Mouse (Mus musculus) intestine, embryonic 15.5 days (tissue): ENCODE measurements around the gene E330017A01Rik. TPM values are rescaled to one million over a fixed set of nuclear protein-coding genes. Genes with fewer than 3 reads are reported as not detected.

ENCODE experiments used
- ATAC-seq: fragments of 200-750 bp; cut with Nextera tagmentation; 2 replicates; pipeline ENCODE4 v1.8.0; 2017; ENCODE audit warnings: moderate TSS enrichment, moderate library complexity
- H3K27ac ChIP-seq: fragments of 300-500 bp; sonication (generic); 2 replicates; pipeline ENCODE4 v1.5.1; 2015; ENCODE audit warnings: mild to moderate bottlenecking, inconsistent platforms
- H3K27me3 ChIP-seq: fragments of 300-500 bp; sonication (generic); replicated peaks from 2 replicates; pipeline ENCODE4 v1.6.1; 2015; ENCODE audit warnings: inconsistent platforms
- H3K36me3 ChIP-seq: fragments of 300-500 bp; sonication (generic); 2 replicates; pipeline ENCODE4 v1.6.1; 2015; ENCODE audit warnings: inconsistent platforms
- H3K4me1 ChIP-seq: fragments of 300-500 bp; sonication (generic); replicated peaks from 2 replicates; pipeline ENCODE4 v1.6.1; 2015; ENCODE audit warnings: inconsistent platforms
- H3K4me2 ChIP-seq: fragments of 300-500 bp; sonication (generic); replicated peaks from 2 replicates; pipeline ENCODE4 v1.6.1; 2015; ENCODE audit warnings: mild to moderate bottlenecking, inconsistent platforms
- H3K4me3 ChIP-seq: fragments of 300-500 bp; sonication (generic); replicated peaks from 2 replicates; pipeline ENCODE4 v1.5.1; 2015; ENCODE audit warnings: inconsistent platforms
- H3K9ac ChIP-seq: fragments of 300-500 bp; sonication (generic); 2 replicates; pipeline ENCODE4 v1.6.1; 2015; ENCODE audit warnings: inconsistent platforms
- H3K9me3 ChIP-seq: fragments of 300-500 bp; sonication (generic); 2 replicates; pipeline ENCODE4 v1.6.1; 2016; ENCODE audit warnings: inconsistent platforms
- WGBS: fragments of 180-500 bp; shearing (Covaris S2); methylation state at CpG from one replicate; pipeline ENCODE4 v1.1.7; 2015; 5-methylcytosine and 5-hydroxymethylcytosine counted together
- polyA plus RNA-seq: library from polyadenylated mRNA; unstranded; fragments of >200 nt; fragmentation: Nextera tagmentation; extraction: Ambion mirVana; gene quantifications from 2 replicates; pipeline ENCODE4 v1.2.1, GENCODE M21; 2015

Gene E330017A01Rik
- polyA plus RNA-seq, 1 experiment from 2014 or later, result not detected

DNA sequence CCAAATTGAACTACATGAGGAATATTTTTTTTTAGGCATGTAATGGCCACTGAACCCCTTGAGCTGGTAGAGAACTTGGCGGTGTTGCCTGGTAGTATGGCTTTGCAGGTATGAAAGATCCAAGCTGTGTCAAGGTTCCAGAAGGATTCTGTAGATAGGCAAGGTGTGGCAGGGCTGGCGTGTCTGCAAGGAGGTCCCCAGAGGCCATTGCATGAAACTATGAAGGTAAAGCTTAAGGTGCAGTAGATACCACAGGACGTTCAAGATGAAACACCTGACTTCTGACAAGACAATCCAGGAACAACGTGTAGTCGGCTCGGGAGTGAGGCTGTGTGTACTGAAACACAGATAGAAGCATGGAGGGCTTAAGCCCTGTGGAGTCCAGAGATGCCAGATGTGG, 20.1 kb upstream of the E330017A01Rik start:
- H3K4me3 ChIP-seq, result no peak overlapping the region
- ATAC-seq, result 0 out of 2 replicates have a peak, but pooled peaks have one; percentile 32
- 87% methylated on average over 6 of the region's 6 CpGs for WGBS
- H3K36me3 ChIP-seq, result no peaks in the 10 kb centered on the region
- no peak overlapping the region for H3K9ac ChIP-seq
- no peaks in the 10 kb centered on the region for H3K4me1 ChIP-seq
- H3K9me3 ChIP-seq, result no peaks in the 10 kb centered on the region
- H3K4me2 ChIP-seq, result no peak overlapping the region
- no peak overlapping the region for H3K27ac ChIP-seq
- H3K27me3 ChIP-seq, result no peaks in the 10 kb centered on the region

DNA sequence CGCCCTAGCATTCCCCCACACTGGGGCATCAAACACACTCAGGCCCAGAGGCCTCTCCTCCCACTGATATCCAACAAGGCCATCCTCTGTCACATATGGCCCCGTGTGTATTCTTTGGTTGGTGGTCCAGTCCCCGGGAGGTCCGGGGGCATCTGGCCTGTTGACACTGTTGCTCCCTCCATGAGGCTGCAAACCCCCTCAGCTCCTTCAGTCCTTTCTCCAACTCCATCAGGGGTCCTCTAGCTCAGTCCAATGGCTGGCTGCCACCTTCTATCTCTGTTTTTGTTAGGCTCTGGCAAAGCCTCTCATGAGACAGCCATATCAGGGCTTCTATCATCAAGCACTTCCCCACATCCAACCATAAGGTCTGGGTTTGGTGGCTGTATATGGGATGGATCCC, 18.0 kb upstream of the E330017A01Rik start:
- H3K36me3 ChIP-seq, result no peaks in the 10 kb centered on the region
- WGBS, result 91% methylated on average over 4 of the region's 4 CpGs
- H3K27me3 ChIP-seq, result no peaks in the 10 kb centered on the region
- H3K9me3 ChIP-seq, result no peaks in the 10 kb centered on the region
- no peaks in the 10 kb centered on the region for H3K4me1 ChIP-seq
- H3K4me3 ChIP-seq, result no peak overlapping the region
- H3K4me2 ChIP-seq, result no peak overlapping the region
- H3K9ac ChIP-seq, result no peak overlapping the region
- H3K27ac ChIP-seq, result no peak overlapping the region
- ATAC-seq, result no peak

DNA sequence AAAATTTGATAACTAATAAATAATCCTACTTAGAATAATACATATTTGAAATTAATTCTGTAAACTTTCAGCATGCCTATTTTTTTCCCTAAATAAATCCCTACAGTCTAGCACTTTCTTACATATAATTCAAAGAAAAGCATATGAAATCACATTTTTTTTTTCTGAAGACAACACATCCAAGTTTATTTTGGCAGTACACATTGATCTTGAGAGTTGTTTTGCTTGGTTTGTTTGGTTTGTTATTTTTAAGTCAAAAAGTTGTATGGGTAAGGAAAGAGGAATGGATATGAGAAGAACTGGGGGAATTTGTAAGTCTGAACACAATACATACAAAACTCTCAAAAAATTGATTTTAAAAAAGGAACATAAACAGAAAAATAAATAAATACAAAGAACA, 17.2 kb upstream of the E330017A01Rik start:
- Histone ChIP-seq H3K27me3 (no peaks in the 10 kb centered on the region), H3K9me3 (no peaks in the 10 kb centered on the region), H3K4me3 (no peak overlapping the region), H3K27ac (no peak overlapping the region), H3K9ac (no peak overlapping the region), H3K4me2 (no peak overlapping the region), H3K36me3 (no peaks in the 10 kb centered on the region), H3K4me1 (no peaks in the 10 kb centered on the region)
- ATAC-seq, result no peak

DNA sequence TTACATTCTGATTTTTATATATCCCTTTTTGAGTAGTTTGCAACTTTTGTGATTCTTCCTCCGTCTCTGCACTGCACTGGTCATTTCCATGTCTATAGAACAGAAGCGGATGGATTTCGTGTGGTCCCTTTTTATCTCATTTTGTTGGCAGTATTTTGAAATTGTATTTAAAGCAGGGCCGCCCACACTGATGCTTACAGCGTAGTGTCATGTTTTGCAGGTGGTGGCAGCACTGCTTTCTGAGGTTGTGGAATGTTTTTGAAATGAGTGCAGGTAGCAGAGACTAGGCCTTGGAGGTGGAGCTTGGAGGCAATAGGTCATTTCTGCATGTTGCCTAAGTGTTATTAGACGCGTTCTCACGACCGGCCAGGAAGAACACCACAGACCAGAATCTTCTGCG, 11.4 kb upstream of the E330017A01Rik start:
- H3K4me2 ChIP-seq, result no peak overlapping the region
- no peaks in the 10 kb centered on the region for H3K36me3 ChIP-seq
- H3K9me3 ChIP-seq, result no peaks in the 10 kb centered on the region
- no peak overlapping the region for H3K9ac ChIP-seq
- H3K27me3 ChIP-seq, result no peaks in the 10 kb centered on the region
- WGBS, result 95% methylated on average over 10 of the region's 10 CpGs
- no peak for ATAC-seq
- H3K4me1 ChIP-seq, result no peaks in the 10 kb centered on the region
- H3K4me3 ChIP-seq, result no peak overlapping the region
- H3K27ac ChIP-seq, result no peak overlapping the region

DNA sequence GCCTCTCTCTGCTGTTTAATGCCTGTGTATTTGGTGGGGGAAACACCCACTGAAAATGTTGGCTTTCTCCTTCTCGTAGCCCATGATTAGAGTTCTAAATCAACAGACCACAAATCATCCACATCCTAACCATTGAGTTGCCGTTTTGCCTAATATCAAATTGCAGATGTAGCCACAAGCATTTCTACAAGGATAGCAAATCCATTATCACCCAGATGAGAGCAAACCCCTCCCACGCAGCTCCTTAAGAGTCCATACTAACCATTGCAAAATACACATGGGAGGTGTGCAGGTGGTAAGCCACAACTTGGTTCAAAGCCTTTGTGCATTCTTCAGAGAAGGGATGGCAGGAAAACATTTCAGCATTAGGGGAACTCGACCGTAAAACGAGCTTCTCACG, 523 bp downstream of the E330017A01Rik start:
- no peak for ATAC-seq
- Histone ChIP-seq H3K4me3 (no peak overlapping the region), H3K36me3 (no peaks in the 10 kb centered on the region), H3K4me2 (no peak overlapping the region), H3K27ac (no peak overlapping the region), H3K9me3 (no peaks in the 10 kb centered on the region), H3K9ac (no peak overlapping the region), H3K4me1 (no peaks in the 10 kb centered on the region), H3K27me3 (no peaks in the 10 kb centered on the region)
- 78% methylated on average over 7 of the region's 7 CpGs for WGBS

DNA sequence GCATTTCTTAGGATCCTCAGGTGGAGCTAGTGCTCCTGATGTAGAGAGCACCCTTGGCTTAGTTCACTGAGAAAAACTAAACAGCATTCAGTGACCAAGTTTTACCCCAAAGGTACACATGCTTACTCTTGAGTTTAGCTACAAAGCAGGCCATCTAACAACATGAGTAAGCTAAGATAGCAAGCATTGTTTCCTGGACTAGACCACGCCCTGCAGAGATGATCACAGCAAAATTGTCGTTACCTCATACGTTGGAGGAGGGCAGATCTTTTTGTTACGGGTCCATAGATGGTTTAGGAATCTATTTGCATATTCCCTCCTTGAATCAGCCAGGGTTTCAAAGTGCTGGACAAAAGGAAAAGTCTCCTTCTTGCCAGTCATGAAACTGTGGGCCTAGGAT, 1.1 kb downstream of the E330017A01Rik start:
- H3K9ac ChIP-seq, result no peak overlapping the region
- 86% methylated on average over 4 of the region's 4 CpGs for WGBS
- H3K4me2 ChIP-seq, result no peak overlapping the region
- H3K4me1 ChIP-seq, result no peaks in the 10 kb centered on the region
- H3K27ac ChIP-seq, result no peak overlapping the region
- no peak overlapping the region for H3K4me3 ChIP-seq
- H3K27me3 ChIP-seq, result no peaks in the 10 kb centered on the region
- H3K36me3 ChIP-seq, result no peaks in the 10 kb centered on the region
- no peaks in the 10 kb centered on the region for H3K9me3 ChIP-seq
- no peak for ATAC-seq

DNA sequence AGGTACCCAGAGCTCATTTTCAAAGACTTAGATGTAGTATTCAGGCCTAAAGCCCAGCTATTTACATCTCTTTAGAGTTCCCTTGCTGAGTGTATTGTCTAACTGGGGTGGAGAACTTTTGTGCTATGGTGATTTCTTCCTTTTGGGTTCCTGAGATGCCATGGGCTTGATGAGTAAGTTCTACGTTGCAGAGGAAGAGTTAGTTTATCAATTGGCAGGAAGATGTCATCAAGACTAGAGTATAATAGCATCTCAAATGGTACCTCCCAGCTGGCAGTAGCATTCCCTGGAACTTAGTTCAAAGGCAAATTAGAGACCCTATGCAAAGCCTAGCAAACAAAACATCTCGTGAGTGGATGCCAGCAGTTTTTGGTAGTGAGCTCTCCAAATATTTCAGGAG, 2.7 kb downstream of the E330017A01Rik start:
- no peaks in the 10 kb centered on the region for H3K27me3 ChIP-seq
- no peak overlapping the region for H3K4me3 ChIP-seq
- WGBS, result 52% methylated on average over 2 of the region's 2 CpGs
- no peak for ATAC-seq
- H3K9ac ChIP-seq, result no peak overlapping the region
- no peaks in the 10 kb centered on the region for H3K36me3 ChIP-seq
- no peaks in the 10 kb centered on the region for H3K9me3 ChIP-seq
- no peaks in the 10 kb centered on the region for H3K4me1 ChIP-seq
- H3K27ac ChIP-seq, result no peak overlapping the region
- no peak overlapping the region for H3K4me2 ChIP-seq

DNA sequence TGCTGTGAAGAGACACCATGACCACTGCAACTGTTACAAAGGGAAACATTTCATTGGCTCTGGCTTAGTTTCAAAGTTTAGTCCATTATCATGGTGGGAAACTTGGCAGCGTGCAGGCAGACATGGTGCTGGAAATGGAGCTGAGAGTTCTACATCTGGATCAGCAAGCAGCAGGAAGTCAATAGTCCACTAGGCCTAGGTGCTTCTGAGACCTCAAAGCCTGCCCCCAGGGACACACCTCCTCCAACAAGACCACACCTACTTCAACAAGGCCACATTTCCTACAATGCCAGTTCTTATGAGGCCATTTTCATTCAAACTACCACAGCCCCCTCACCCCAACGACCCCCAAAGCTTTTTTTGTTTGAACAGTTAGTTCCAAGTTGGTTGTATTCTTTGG, 8.8 kb downstream of the E330017A01Rik start:
- WGBS, result 57% methylated on average over 2 of the region's 2 CpGs

DNA sequence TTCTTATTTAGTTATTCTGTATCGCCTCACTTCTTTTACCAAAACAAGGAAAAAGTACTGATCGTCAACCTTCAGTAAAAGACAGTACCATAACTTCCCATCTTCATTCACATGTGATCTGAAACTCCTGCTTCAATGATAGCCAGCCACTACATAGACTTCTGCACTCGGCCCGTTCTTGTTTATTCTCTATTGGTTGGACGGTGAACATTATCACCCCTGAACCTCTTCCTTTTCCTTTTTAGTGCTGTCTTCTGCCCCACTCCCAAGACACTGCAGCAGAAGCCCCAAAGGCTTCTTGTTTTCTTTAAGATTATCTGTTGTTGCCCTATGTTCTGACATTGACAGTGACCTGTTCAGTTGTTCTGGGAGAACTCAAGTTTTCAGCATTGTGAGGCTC, 9.6 kb downstream of the E330017A01Rik start:
- Histone ChIP-seq H3K36me3 (no peaks in the 10 kb centered on the region), H3K4me1 (no peaks in the 10 kb centered on the region), H3K4me3 (no peak overlapping the region), H3K4me2 (no peak overlapping the region), H3K27me3 (no peaks in the 10 kb centered on the region), H3K27ac (no peak overlapping the region), H3K9ac (no peak overlapping the region), H3K9me3 (no peaks in the 10 kb centered on the region)
- WGBS, result 88% methylated on average over 5 of the region's 5 CpGs
- no peak for ATAC-seq

More for the DNA sequence above, 8.8 kb downstream of the E330017A01Rik start:
- H3K9ac ChIP-seq, result no peak overlapping the region
- H3K36me3 ChIP-seq, result no peaks in the 10 kb centered on the region
- no peaks in the 10 kb centered on the region for H3K27me3 ChIP-seq
- ATAC-seq, result no peak
- H3K9me3 ChIP-seq, result no peaks in the 10 kb centered on the region
- no peaks in the 10 kb centered on the region for H3K4me1 ChIP-seq
- H3K27ac ChIP-seq, result no peak overlapping the region
- no peak overlapping the region for H3K4me3 ChIP-seq
- no peak overlapping the region for H3K4me2 ChIP-seq

DNA sequence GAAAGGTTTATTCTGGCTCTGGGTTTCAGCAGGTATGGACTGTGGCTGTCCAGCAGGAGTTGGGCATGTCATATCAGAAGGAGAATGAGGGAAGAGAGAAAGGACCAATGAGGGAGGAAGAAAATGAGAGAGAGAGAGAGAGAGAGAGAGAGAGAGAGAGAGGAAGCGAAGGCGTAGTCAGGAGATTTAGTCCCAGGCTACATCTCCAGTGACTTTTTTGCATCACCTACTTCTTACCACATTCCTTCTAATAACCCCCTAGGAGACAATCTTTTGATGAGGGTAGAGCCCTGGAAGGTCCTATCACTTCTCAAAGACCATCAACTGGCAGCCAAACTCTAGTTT, 10.2 kb downstream of the E330017A01Rik start:
- WGBS, result 100% methylated on average over 2 of the region's 2 CpGs
- Histone ChIP-seq H3K4me2 (no peak overlapping the region), H3K4me1 (no peaks in the 10 kb centered on the region), H3K27ac (no peak overlapping the region), H3K36me3 (no peaks in the 10 kb centered on the region), H3K27me3 (no peaks in the 10 kb centered on the region), H3K4me3 (no peak overlapping the region), H3K9ac (no peak overlapping the region), H3K9me3 (no peaks in the 10 kb centered on the region)
- ATAC-seq, result no peak

DNA sequence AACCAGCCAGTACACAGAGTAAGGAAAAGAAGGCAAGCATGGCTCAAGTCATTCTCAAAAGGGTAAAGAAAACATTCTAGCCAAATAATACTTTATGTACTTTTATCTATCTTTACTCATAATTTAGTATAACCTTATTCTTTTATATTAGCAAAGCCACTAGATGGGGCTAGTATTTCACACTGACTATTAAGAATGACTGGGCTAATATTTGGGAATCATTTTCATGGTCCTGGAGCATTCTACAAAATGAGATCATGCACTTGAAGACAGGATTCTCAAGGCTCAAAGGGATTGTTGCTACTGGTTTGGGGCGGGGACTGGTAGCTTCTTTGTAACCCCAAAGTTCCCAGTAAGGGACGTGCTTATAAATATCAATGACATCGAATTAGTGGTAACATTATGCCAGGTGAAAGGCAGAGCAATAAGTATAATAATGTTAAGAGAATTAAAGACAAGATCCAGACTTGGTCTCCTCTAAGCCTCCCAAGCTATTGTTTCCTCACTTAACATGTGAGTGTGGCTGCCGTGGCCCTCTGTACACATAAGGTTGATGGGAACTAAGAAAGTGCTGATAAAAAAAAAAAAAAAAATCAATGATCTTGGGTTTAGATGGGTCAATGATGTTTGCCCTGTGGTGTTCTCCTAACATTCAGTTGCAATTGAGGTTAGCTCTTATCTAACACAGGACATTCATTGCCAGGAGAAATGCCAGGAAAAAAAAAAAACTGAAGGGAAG, 10.8 kb downstream of the E330017A01Rik start:
- no peaks in the 10 kb centered on the region for H3K27me3 ChIP-seq
- no peak overlapping the region for H3K9ac ChIP-seq
- H3K4me2 ChIP-seq, result no peak overlapping the region
- H3K9me3 ChIP-seq, result no peaks in the 10 kb centered on the region
- no peak overlapping the region for H3K27ac ChIP-seq
- 81% methylated on average over 4 of the region's 4 CpGs for WGBS
- no peaks in the 10 kb centered on the region for H3K4me1 ChIP-seq
- ATAC-seq, result no peak
- H3K4me3 ChIP-seq, result no peak overlapping the region
- no peaks in the 10 kb centered on the region for H3K36me3 ChIP-seq

DNA sequence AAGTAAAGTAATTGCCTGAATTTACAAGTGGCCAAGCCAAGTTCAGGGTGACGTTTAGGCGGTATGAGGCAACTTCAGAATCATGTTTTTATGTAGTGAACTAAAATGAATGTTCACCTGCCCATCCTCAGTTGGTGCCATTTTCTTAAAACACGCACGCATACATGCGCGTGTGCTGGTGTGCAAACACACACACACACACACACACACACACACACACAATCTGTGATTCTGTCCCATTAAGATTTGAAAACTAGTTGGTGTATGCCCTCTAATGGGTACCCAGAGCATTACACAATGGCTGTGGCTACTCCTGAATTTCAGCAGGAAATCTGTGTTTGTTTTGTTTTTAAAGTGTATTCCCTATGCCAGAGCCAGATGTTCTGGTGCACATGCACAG, 14.6 kb downstream of the E330017A01Rik start:
- H3K9me3 ChIP-seq, result no peaks in the 10 kb centered on the region
- H3K27ac ChIP-seq, result no peak overlapping the region
- H3K4me1 ChIP-seq, result no peaks in the 10 kb centered on the region
- no peak overlapping the region for H3K4me2 ChIP-seq
- 87% methylated on average over 6 of the region's 6 CpGs for WGBS
- no peak overlapping the region for H3K4me3 ChIP-seq
- H3K27me3 ChIP-seq, result no peaks in the 10 kb centered on the region
- H3K9ac ChIP-seq, result no peak overlapping the region
- H3K36me3 ChIP-seq, result no peaks in the 10 kb centered on the region
- ATAC-seq, result peak; percentile 49; the same call in 1 of the 2 replicates

DNA sequence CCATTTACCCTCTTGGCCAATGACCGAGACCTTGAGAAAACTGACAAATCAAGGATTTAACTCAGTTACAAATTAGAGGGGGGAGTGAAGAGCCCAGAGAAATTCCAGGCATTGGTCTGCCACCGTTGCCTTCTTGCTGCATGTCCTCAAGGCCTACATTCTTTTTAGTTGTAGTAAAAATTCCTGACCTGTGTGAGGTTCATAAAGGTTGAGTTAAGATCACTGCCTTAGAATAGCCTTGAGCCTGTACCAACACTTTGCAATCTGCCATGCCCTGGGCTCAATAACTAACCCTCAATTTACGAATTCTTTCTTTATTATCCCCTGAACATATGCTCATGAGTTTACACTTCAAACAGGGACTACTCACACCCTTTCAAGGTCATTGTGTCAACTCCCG, 15.4 kb downstream of the E330017A01Rik start:
- Histone ChIP-seq H3K9me3 (no peaks in the 10 kb centered on the region), H3K4me3 (no peak overlapping the region), H3K27me3 (no peaks in the 10 kb centered on the region), H3K4me1 (no peaks in the 10 kb centered on the region), H3K9ac (no peak overlapping the region), H3K27ac (no peak overlapping the region), H3K4me2 (no peak overlapping the region), H3K36me3 (no peaks in the 10 kb centered on the region)
- WGBS, result 58% methylated on average over 4 of the region's 4 CpGs
- no peak for ATAC-seq
